26 mouse cellular contexts compared by ENCODE assay signal in the genomic region with DNA sequence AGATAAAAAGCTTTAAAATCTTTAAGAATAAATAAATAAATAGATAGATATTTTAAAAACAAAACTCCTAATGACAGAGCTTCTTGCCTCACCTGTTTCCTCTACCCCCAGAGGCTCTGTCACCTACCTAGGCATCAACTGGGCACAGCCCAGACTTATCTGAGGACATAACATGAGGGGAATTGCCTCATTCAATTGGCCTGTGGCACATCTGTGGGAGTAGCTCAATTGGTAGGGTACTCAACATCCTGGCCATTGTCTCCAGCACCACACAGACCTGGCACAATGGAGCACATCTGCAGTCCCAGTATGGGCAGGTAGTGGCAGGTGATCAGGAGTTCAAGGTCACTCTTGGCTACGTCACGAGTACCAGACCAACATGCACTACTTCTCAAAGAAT. TPM values are rescaled to one million over a fixed set of nuclear protein-coding genes. Genes with fewer than 3 reads are reported as not detected.
DNase-seq lines count a peak whose midpoint lies in the region; ATAC-seq and TF ChIP-seq lines count a peak whose summit lies in the region.
"Had no signal": no experiment of that assay in that cellular context is flagged by ENCODE, and none has a peak within 500 bp of the region (broad histone marks: within the 10 kb centered on the region; RNA-seq: fewer than 3 reads in every experiment).

No protein-coding gene starts in this region.

- H3K9ac ChIP-seq in liver, postnatal 0 days (replicated peaks): no peak overlapping the region
- no peak overlapping the region for H3K9ac ChIP-seq in liver, embryonic 11.5 days (ENCODE audit: low read depth, low read length)
- H3K9ac ChIP-seq: embryonic facial prominence, embryonic 12.5 days; embryonic facial prominence, embryonic 15.5 days; forebrain, embryonic 12.5 days; forebrain, embryonic 15.5 days; heart, embryonic 13.5 days; hindbrain, embryonic 12.5 days; hindbrain, embryonic 15.5 days had no signal

- ATAC-seq in liver, postnatal 0 days: no peak
- no peak for ATAC-seq in liver, embryonic 11.5 days (replicated peaks; ENCODE audit: low FRiP score)
- ATAC-seq: activated CD4-positive, CD25-positive, alpha-beta regulatory T cell, adult 4 months; CD4-positive, CD25-positive, alpha-beta regulatory T cell, adult 4 months; forebrain, embryonic 15.5 days had no signal

- H3K4me2 ChIP-seq in liver, postnatal 0 days (ENCODE audit: low read depth, low read length): no peak overlapping the region
- H3K4me2 ChIP-seq in liver, embryonic 11.5 days: no peak overlapping the region
- H3K4me2 ChIP-seq: embryonic facial prominence, embryonic 12.5 days; embryonic facial prominence, embryonic 15.5 days; forebrain, embryonic 12.5 days; forebrain, embryonic 15.5 days; heart, embryonic 13.5 days; hindbrain, embryonic 12.5 days; hindbrain, embryonic 15.5 days had no signal

- H3K4me3 ChIP-seq in liver, postnatal 0 days (ENCODE audit: low read depth, low read length): no peak overlapping the region
- no peak overlapping the region for H3K4me3 ChIP-seq in liver, embryonic 11.5 days (ENCODE audit: low read depth, low read length)
- no peak overlapping the region for H3K4me3 ChIP-seq in small intestine, adult 2 months (ENCODE audit: low read depth, low read length)
- H3K4me3 ChIP-seq in hindbrain, embryonic 10.5 days: no peak overlapping the region
- H3K4me3 ChIP-seq: embryonic facial prominence, embryonic 12.5 days; embryonic facial prominence, embryonic 15.5 days; forebrain, embryonic 12.5 days; forebrain, embryonic 15.5 days; heart, adult 2 months; heart, embryonic 10.5 days; heart, embryonic 13.5 days; hindbrain, embryonic 12.5 days; hindbrain, embryonic 15.5 days had no signal

- no peak for TF ChIP-seq CTCF in liver, postnatal 0 days (IDR thresholded peaks at IDR 0.05; ENCODE audit: low read depth)
- TF ChIP-seq CTCF in small intestine, adult 2 months (IDR thresholded peaks at IDR 0.05; ENCODE audit: extremely low read depth, insufficient read length, insufficient replicate concordance, low read depth, low read length): no peak

- no peak for DNase-seq in liver, postnatal 0 days
- DNase-seq in liver, embryonic 11.5 days (ENCODE audit: low spot score): no peak
- peak; percentile 97 for DNase-seq in fat pad, adult 2 months (ENCODE audit: extremely low read depth, low read depth, low spot score)
- no peak for DNase-seq in thymus, postnatal 0 days (ENCODE audit: low spot score)
- DNase-seq in hindbrain, embryonic 10.5 days (ENCODE audit: low spot score): no peak
- DNase-seq: adrenal gland, postnatal 10 days; adrenal gland, postnatal 36 days; cerebellum, adult 18-20 months; cerebellum, adult 9-11 months; cerebellum, postnatal 25 days; gastrocnemius, postnatal 10 days; gastrocnemius, postnatal 36 days; heart, adult 2 months; heart, postnatal 14 days; heart, postnatal 4 days had no signal

- TF ChIP-seq EP300 in liver, postnatal 0 days (IDR thresholded peaks at IDR 0.05; ENCODE audit: low read depth): no peak

- peak overlapping the region; percentile 90 for H3K27ac ChIP-seq in liver, postnatal 0 days (ENCODE audit: low read depth)
- no peak overlapping the region for H3K27ac ChIP-seq in liver, embryonic 11.5 days (ENCODE audit: low read depth, low read length)
- H3K27ac ChIP-seq in small intestine, adult 2 months (ENCODE audit: insufficient read depth, low read depth, low read length): peak overlapping the region; percentile 82
- H3K27ac ChIP-seq in hindbrain, embryonic 10.5 days: no peak overlapping the region
- H3K27ac ChIP-seq: embryonic facial prominence, embryonic 12.5 days; embryonic facial prominence, embryonic 15.5 days; forebrain, embryonic 12.5 days; forebrain, embryonic 15.5 days; heart, adult 2 months; heart, embryonic 10.5 days; heart, embryonic 13.5 days; hindbrain, embryonic 12.5 days; hindbrain, embryonic 15.5 days had no signal

- peaks cover 34% of the 10 kb centered on the region for H3K4me1 ChIP-seq in liver, postnatal 0 days (ENCODE audit: insufficient read depth)
- peaks cover 3% of the 10 kb centered on the region for H3K4me1 ChIP-seq in liver, embryonic 11.5 days (replicated peaks; ENCODE audit: control insufficient read depth, insufficient read depth, low read length)
- H3K4me1 ChIP-seq in small intestine, adult 2 months (ENCODE audit: control insufficient read depth, insufficient read depth, insufficient read length, low read length): peaks cover 18% of the 10 kb centered on the region
- H3K4me1 ChIP-seq in hindbrain, embryonic 10.5 days (replicated peaks): peaks cover 29% of the 10 kb centered on the region

- H3K9me3 ChIP-seq in liver, postnatal 0 days (ENCODE audit: low read length): no peaks in the 10 kb centered on the region
- H3K9me3 ChIP-seq in liver, embryonic 11.5 days (ENCODE audit: control insufficient read depth, low read length): no peaks in the 10 kb centered on the region
- peaks cover 5% of the 10 kb centered on the region; the same call in 1 of the 2 replicates for H3K9me3 ChIP-seq in hindbrain, embryonic 10.5 days
- H3K9me3 ChIP-seq: embryonic facial prominence, embryonic 12.5 days; embryonic facial prominence, embryonic 15.5 days; forebrain, embryonic 12.5 days; forebrain, embryonic 15.5 days; heart, embryonic 10.5 days; heart, embryonic 13.5 days; hindbrain, embryonic 12.5 days; hindbrain, embryonic 15.5 days had no signal

- 60% methylated on average over 2 of the region's 2 CpGs for WGBS in liver, postnatal 0 days (ENCODE audit: insufficient replicate concordance)
- 74% methylated on average over 2 of the region's 2 CpGs for WGBS in liver, embryonic 11.5 days
- 23% methylated on average over 2 of the region's 2 CpGs for WGBS in small intestine, adult 2 months
- WGBS in hindbrain, embryonic 10.5 days: 94% methylated on average over 2 of the region's 2 CpGs

- no peaks in the 10 kb centered on the region for H3K27me3 ChIP-seq in liver, postnatal 0 days (ENCODE audit: insufficient read depth, low read length)
- no peaks in the 10 kb centered on the region for H3K27me3 ChIP-seq in liver, embryonic 11.5 days (replicated peaks; ENCODE audit: control insufficient read depth, insufficient read depth, low read length)
- H3K27me3 ChIP-seq in small intestine, adult 2 months (ENCODE audit: control insufficient read depth, insufficient read depth, low read length): no peaks in the 10 kb centered on the region
- peaks cover 51% of the 10 kb centered on the region for H3K27me3 ChIP-seq in hindbrain, embryonic 10.5 days (ENCODE audit: insufficient read depth, poor library complexity, severe bottlenecking)
- H3K27me3 ChIP-seq: embryonic facial prominence, embryonic 15.5 days; heart, embryonic 13.5 days had no signal

- H3K36me3 ChIP-seq in liver, postnatal 0 days (replicated peaks; ENCODE audit: insufficient read depth, low read length): no peaks in the 10 kb centered on the region
- no peaks in the 10 kb centered on the region for H3K36me3 ChIP-seq in liver, embryonic 11.5 days (ENCODE audit: control insufficient read depth, insufficient read depth, low read length)
- H3K36me3 ChIP-seq in small intestine, adult 2 months (ENCODE audit: control insufficient read depth, insufficient read depth, low read length): no peaks in the 10 kb centered on the region
- no peaks in the 10 kb centered on the region for H3K36me3 ChIP-seq in hindbrain, embryonic 10.5 days
- H3K36me3 ChIP-seq: embryonic facial prominence, embryonic 12.5 days; embryonic facial prominence, embryonic 15.5 days; forebrain, embryonic 12.5 days; forebrain, embryonic 15.5 days; heart, embryonic 10.5 days; heart, embryonic 13.5 days; hindbrain, embryonic 12.5 days; hindbrain, embryonic 15.5 days had no signal

- TF ChIP-seq POLR2A in small intestine, adult 2 months (IDR thresholded peaks at IDR 0.05; ENCODE audit: low read depth, low read length): no peak

RNA-seq across cellular contexts. Expression of gene Cpt1a, which starts 2.8 kb away (rescaled TPM):
- polyA plus RNA-seq in liver, postnatal 0 days (2015; fragmentation: Nextera tagmentation; extraction: Ambion mirVana): 139 and 140 TPM in 2 replicates
- polyA plus RNA-seq in liver, embryonic 11.5 days (2014; fragmentation: Nextera tagmentation; extraction: Ambion mirVana): 15.0 and 15.8 TPM in 2 replicates
- polyA plus RNA-seq in small intestine, adult 2 months (2012; rRNA removed): 40.5 and 92.1 TPM in 2 replicates
- 54.7 and 60.1 TPM in 2 replicates for polyA plus RNA-seq in thymus, postnatal 0 days (2015; fragmentation: Nextera tagmentation; extraction: Ambion mirVana)
- polyA plus RNA-seq in hindbrain, embryonic 10.5 days (2016; fragmentation: Nextera tagmentation; extraction: Ambion mirVana): 3.6 and 5.6 TPM in 2 replicates

RNA-seq across cellular contexts. Expression of gene Ighmbp2, which starts 36.5 kb away (rescaled TPM):
- polyA plus RNA-seq in liver, postnatal 0 days (2015; fragmentation: Nextera tagmentation; extraction: Ambion mirVana): 1.4 and 1.8 TPM in 2 replicates
- 7.4 and 8.8 TPM in 2 replicates for polyA plus RNA-seq in liver, embryonic 11.5 days (2014; fragmentation: Nextera tagmentation; extraction: Ambion mirVana)
- 2.3 and 5.1 TPM in 2 replicates for polyA plus RNA-seq in small intestine, adult 2 months (2012; rRNA removed)
- polyA plus RNA-seq in thymus, postnatal 0 days (2015; fragmentation: Nextera tagmentation; extraction: Ambion mirVana): 10.0 and 10.6 TPM in 2 replicates
- 10.9 and 11.2 TPM in 2 replicates for polyA plus RNA-seq in hindbrain, embryonic 10.5 days (2016; fragmentation: Nextera tagmentation; extraction: Ambion mirVana)

RNA-seq across cellular contexts. Expression of gene Mrpl21, which starts 36.6 kb away (rescaled TPM):
- polyA plus RNA-seq in liver, postnatal 0 days (2015; fragmentation: Nextera tagmentation; extraction: Ambion mirVana): 43.9 and 45.5 TPM in 2 replicates
- 154 and 156 TPM in 2 replicates for polyA plus RNA-seq in liver, embryonic 11.5 days (2014; fragmentation: Nextera tagmentation; extraction: Ambion mirVana)
- 29.0 and 34.3 TPM in 2 replicates for polyA plus RNA-seq in small intestine, adult 2 months (2012; rRNA removed)
- polyA plus RNA-seq in thymus, postnatal 0 days (2015; fragmentation: Nextera tagmentation; extraction: Ambion mirVana): 129 and 137 TPM in 2 replicates
- polyA plus RNA-seq in hindbrain, embryonic 10.5 days (2016; fragmentation: Nextera tagmentation; extraction: Ambion mirVana): 126 and 128 TPM in 2 replicates

Comparison
In these comparisons a context has a peak if more than half of its experiments do, and no peak if none do; other contexts are left out.
1. H3K27ac ChIP-seq: peak in liver, postnatal 0 days (single experiment) and small intestine, adult 2 months (single experiment); none in liver, embryonic 11.5 days (single experiment) and hindbrain, embryonic 10.5 days (single experiment).